Mouse (Mus musculus) activated CD4-positive, CD25-positive, alpha-beta regulatory T cell, adult 4 months (primary cell): ENCODE results near the gene Nedd9. TPM values are rescaled to one million over a fixed set of nuclear protein-coding genes. Genes with fewer than 3 reads are reported as not detected.

Experiments
- ATAC-seq: one replicate; pipeline ENCODE4 v1.8.0; 2017
- polyA plus RNA-seq, 2 experiments: library from polyadenylated mRNA; unstranded; fragments of 100-300 nt; shearing (Covaris generic); gene quantifications; one replicate each; pipeline ENCODE4 v1.2.1; 2017

Gene Nedd9
- polyA plus RNA-seq = 100 to 1,000 TPM; 129 to 130 TPM

GRCm38 (mm10) chr13:41486606-41487408 lies at the start of gene Nedd9:
Gene Nedd9 (minus strand): TSS chr13:41487362.
- peak; percentile 84 for ATAC-seq

- no peak for ATAC-seq
These were observed 45.5 kb upstream of the Nedd9 start for GRCm38 (mm10) chr13:41532625-41533024.

- ATAC-seq = no peak
These were observed 43.2 kb upstream of the Nedd9 start for GRCm38 (mm10) chr13:41530326-41530725.

- no peak for ATAC-seq
These were observed 37.0 kb upstream of the Nedd9 start for GRCm38 (mm10) chr13:41524208-41524607.

GRCm38 (mm10) chr13:41521296-41521695 lies 34.1 kb upstream of the Nedd9 start:
- no peak for ATAC-seq

- ATAC-seq = no peak
These were observed 33.5 kb upstream of the Nedd9 start for GRCm38 (mm10) chr13:41520549-41521161.

GRCm38 (mm10) chr13:41519792-41520191 lies 32.6 kb upstream of the Nedd9 start:
- ATAC-seq = no peak

GRCm38 (mm10) chr13:41517193-41517592 lies 30.0 kb upstream of the Nedd9 start:
- no peak for ATAC-seq

GRCm38 (mm10) chr13:41515749-41516148 lies 28.6 kb upstream of the Nedd9 start:
- ATAC-seq = no peak

GRCm38 (mm10) chr13:41514918-41515317 lies 27.8 kb upstream of the Nedd9 start:
- ATAC-seq = no peak

GRCm38 (mm10) chr13:41513456-41513855 lies 26.3 kb upstream of the Nedd9 start:
- ATAC-seq = no peak

GRCm38 (mm10) chr13:41512243-41512642 lies 25.1 kb upstream of the Nedd9 start:
- ATAC-seq = no peak

- ATAC-seq = no peak
These were observed 23.7 kb upstream of the Nedd9 start for GRCm38 (mm10) chr13:41510631-41511419.

GRCm38 (mm10) chr13:41505594-41505993 lies 18.4 kb upstream of the Nedd9 start:
- ATAC-seq = no peak

GRCm38 (mm10) chr13:41504997-41505396 lies 17.8 kb upstream of the Nedd9 start:
- no peak for ATAC-seq

GRCm38 (mm10) chr13:41504448-41504847 lies 17.3 kb upstream of the Nedd9 start:
- no peak for ATAC-seq

GRCm38 (mm10) chr13:41502917-41503301 lies 15.7 kb upstream of the Nedd9 start:
- peak; percentile 52 for ATAC-seq

- peak; percentile 66 for ATAC-seq
These were observed 15.2 kb upstream of the Nedd9 start for GRCm38 (mm10) chr13:41502136-41502916.

- no peak for ATAC-seq
These were observed 13.6 kb upstream of the Nedd9 start for GRCm38 (mm10) chr13:41500793-41501192.

GRCm38 (mm10) chr13:41498611-41499121 lies 11.5 kb upstream of the Nedd9 start:
- ATAC-seq = no peak

GRCm38 (mm10) chr13:41494681-41495080 lies 7.5 kb upstream of the Nedd9 start:
- ATAC-seq = no peak

GRCm38 (mm10) chr13:41491981-41492702 lies 5.0 kb upstream of the Nedd9 start:
- ATAC-seq = no peak
